Mouse (Mus musculus) E14TG2a.4 (cell line): ENCODE data around the gene Wfdc1.
A peak's percentile ranks its signal among the peaks of the same experiment; 100 is the strongest.

Experiments used
- H3K27me3 ChIP-seq: 2 replicates; pipeline ENCODE4 v1.6.1; 2014; ENCODE audit warnings: low read length, control low read depth; ENCODE audit not compliant: insufficient read depth
- H3K36me3 ChIP-seq: 2 replicates; pipeline ENCODE4 v1.6.1; 2014; ENCODE audit warnings: low read length, control low read depth; ENCODE audit not compliant: insufficient read depth
- H3K4me1 ChIP-seq: replicated peaks from 2 replicates; pipeline ENCODE4 v1.6.1; 2014; ENCODE audit warnings: low read depth, low read length, control low read depth
- H3K4me3 ChIP-seq: replicated peaks from 2 replicates; pipeline ENCODE4 v1.5.1; 2014; ENCODE audit warnings: mild to moderate bottlenecking, low read length
- H3K9me3 ChIP-seq: 2 replicates; pipeline ENCODE4 v1.6.1; 2014; ENCODE audit warnings: low read length, control low read depth
- CTCF ChIP-seq: conservative IDR thresholded peaks from 2 replicates; pipeline ENCODE4 v1.5.1; 2014; ENCODE audit warnings: low read length
- NANOG ChIP-seq: IDR thresholded peaks from 2 replicates; pipeline ENCODE4 v1.6.1; 2014; ENCODE audit warnings: borderline replicate concordance, low read length, mixed read lengths
- POU5F1 ChIP-seq: IDR thresholded peaks from 2 replicates; pipeline ENCODE4 v1.6.1; 2014; ENCODE audit warnings: low read length, borderline replicate concordance

The Wfdc1 gene

GRCm38 (mm10) chr8:119665270-119665669, 895 bp upstream of the Wfdc1 start:
- no peak for TF ChIP-seq CTCF
- no peak for TF ChIP-seq NANOG
- TF ChIP-seq POU5F1, result no peak

DNA sequence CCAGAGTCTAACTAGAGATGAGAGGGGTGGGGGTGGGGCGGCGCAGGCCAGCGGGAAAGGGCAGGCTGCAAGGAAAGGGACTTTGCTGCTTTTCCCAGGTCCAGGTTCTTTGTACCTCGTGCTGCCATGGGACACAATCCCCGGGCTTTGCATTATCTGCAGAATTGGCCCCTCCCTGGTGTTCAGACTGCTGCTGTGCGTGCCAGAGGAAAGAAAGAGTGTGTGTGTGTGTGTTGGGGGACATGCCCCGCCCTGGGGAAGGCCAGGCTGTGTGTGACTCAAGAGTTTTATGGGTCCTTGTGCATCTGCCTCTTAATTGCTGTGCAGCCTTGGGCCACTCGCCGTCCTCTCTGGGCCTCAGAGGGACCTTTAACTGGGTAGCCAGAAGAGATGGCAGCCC, 2.3 kb downstream of the Wfdc1 start:
- Histone ChIP-seq H3K27me3 (peaks cover 26% of the 10 kb centered on the region; the same call in 1 of the 2 replicates), H3K36me3 (no peaks in the 10 kb centered on the region), H3K4me1 (peaks cover 35% of the 10 kb centered on the region), H3K9me3 (no peaks in the 10 kb centered on the region), H3K4me3 (no peak overlapping the region)
- no peak for TF ChIP-seq CTCF
- no peak for TF ChIP-seq NANOG
- no peak for TF ChIP-seq POU5F1

More at GRCm38 (mm10) chr8:119665270-119665669, 895 bp upstream of the Wfdc1 start:
- Histone ChIP-seq H3K36me3 (no peaks in the 10 kb centered on the region), H3K4me1 (peaks cover 34% of the 10 kb centered on the region), H3K4me3 (no peak overlapping the region), H3K9me3 (no peaks in the 10 kb centered on the region), H3K27me3 (peaks cover 24% of the 10 kb centered on the region; the same call in 1 of the 2 replicates)

GRCm38 (mm10) chr8:119669284-119669683, 3.1 kb downstream of the Wfdc1 start:
- Histone ChIP-seq H3K27me3 (peaks cover 19% of the 10 kb centered on the region; the same call in 1 of the 2 replicates), H3K4me1 (peaks cover 38% of the 10 kb centered on the region), H3K9me3 (no peaks in the 10 kb centered on the region), H3K36me3 (no peaks in the 10 kb centered on the region), H3K4me3 (no peak overlapping the region)
- TF ChIP-seq NANOG, result no peak
- peak; percentile 80 for TF ChIP-seq CTCF
- no peak for TF ChIP-seq POU5F1

DNA sequence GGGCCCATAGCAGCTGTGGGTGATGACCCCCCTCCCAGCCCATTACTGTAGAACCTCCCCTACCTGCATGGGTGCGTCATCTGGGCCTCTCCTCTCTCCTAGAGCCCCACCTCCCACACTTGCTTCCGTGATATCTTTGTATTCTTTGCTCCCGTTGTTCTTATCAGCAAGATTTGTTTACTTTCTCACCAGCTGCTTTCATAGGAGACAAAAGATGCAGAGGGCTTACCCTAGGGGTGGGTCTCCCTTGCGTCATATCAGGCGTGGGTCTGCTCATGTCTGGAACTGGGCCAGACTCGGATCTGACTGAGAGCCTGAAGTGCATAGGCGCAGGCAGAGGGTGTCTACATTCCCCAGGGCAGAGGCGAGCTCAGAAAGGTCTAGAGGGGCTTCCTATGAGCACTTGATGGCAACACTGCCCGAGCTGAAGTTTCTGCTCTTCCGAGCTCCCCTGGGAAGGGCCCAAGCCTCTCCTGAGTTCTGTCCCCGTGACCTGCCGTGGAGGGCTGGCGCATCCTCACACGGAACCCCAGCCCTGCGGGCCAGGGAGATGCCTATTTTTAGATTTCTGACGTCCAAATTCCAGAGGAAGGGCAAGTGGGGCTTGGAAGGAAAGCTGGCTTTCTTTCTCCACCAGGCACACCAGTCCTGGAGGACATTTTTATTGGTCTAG, 4.4 kb downstream of the Wfdc1 start:
- TF ChIP-seq POU5F1 (no peak), CTCF (no peak), NANOG (no peak)
- Histone ChIP-seq H3K4me3 (no peak overlapping the region), H3K27me3 (peaks cover 17% of the 10 kb centered on the region), H3K36me3 (no peaks in the 10 kb centered on the region), H3K4me1 (peaks cover 38% of the 10 kb centered on the region), H3K9me3 (no peaks in the 10 kb centered on the region)

DNA sequence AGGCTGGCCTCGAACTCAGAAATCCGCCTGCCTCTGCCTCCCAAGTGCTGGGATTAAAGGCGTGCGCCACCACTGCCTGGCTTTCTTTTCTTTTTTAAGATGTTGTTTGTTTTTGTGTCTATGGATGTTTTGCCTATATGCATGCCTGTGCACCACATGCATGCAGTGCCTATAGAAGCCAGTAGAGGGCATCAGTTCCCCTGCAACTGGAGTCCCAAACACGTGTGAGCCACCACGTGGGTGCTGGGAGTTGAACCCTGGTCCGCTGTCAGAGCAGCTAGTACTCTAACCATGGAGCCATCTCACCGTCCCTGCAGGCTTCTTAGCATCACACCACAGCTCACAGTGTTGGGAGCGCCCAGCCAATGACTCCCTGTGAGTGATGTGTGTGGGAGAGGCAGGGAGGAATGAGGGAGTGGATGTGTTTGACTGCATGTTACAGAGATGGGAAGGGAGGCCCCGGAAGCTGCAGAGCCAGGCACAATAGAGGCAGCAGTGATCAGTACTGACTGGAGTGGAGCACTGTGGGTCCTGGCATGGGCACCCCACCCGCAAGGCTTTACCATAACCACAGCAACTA, 7.9 kb downstream of the Wfdc1 start:
- TF ChIP-seq CTCF (peak; percentile 95), POU5F1 (no peak)

DNA sequence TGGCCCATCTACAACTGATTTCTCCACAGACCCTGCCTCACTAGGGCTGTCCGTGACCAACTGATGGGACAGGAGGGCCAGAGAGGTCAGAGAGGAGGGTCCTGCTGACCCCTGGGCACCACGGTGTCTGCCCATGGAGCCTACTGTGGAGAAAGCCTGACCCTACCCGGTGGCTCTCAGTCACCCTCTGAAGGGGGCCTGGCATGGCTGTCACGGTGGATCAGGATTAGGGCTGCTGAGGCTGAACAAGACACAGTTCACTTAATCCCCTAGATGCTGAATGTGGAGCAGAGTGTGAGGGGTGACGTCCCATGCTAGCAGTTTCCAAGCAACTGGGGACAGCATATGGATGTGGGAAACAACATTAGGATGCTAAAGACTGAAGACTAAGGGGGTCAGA, 9.3 kb downstream of the Wfdc1 start:
- Histone ChIP-seq H3K36me3 (no peaks in the 10 kb centered on the region), H3K4me3 (no peak overlapping the region), H3K27me3 (peaks cover 2% of the 10 kb centered on the region), H3K4me1 (peaks cover 33% of the 10 kb centered on the region), H3K9me3 (no peaks in the 10 kb centered on the region)
- no peak for TF ChIP-seq POU5F1
- no peak for TF ChIP-seq NANOG
- TF ChIP-seq CTCF, result no peak

More for the DNA sequence above, 7.9 kb downstream of the Wfdc1 start:
- H3K4me3 ChIP-seq, result no peak overlapping the region
- H3K27me3 ChIP-seq, result peaks cover 2% of the 10 kb centered on the region
- no peaks in the 10 kb centered on the region for H3K36me3 ChIP-seq
- H3K4me1 ChIP-seq, result peaks cover 36% of the 10 kb centered on the region
- H3K9me3 ChIP-seq, result no peaks in the 10 kb centered on the region

- H3K9me3 ChIP-seq, result no peaks in the 10 kb centered on the region
- H3K4me3 ChIP-seq, result no peak overlapping the region
- no peaks in the 10 kb centered on the region for H3K36me3 ChIP-seq
- H3K4me1 ChIP-seq, result peaks cover 26% of the 10 kb centered on the region
- peaks cover 2% of the 10 kb centered on the region for H3K27me3 ChIP-seq
- TF ChIP-seq POU5F1 (no peak), NANOG (no peak), CTCF (peak; percentile 98)
These were observed 10.2 kb downstream of the Wfdc1 start for GRCm38 (mm10) chr8:119676389-119676788.

DNA sequence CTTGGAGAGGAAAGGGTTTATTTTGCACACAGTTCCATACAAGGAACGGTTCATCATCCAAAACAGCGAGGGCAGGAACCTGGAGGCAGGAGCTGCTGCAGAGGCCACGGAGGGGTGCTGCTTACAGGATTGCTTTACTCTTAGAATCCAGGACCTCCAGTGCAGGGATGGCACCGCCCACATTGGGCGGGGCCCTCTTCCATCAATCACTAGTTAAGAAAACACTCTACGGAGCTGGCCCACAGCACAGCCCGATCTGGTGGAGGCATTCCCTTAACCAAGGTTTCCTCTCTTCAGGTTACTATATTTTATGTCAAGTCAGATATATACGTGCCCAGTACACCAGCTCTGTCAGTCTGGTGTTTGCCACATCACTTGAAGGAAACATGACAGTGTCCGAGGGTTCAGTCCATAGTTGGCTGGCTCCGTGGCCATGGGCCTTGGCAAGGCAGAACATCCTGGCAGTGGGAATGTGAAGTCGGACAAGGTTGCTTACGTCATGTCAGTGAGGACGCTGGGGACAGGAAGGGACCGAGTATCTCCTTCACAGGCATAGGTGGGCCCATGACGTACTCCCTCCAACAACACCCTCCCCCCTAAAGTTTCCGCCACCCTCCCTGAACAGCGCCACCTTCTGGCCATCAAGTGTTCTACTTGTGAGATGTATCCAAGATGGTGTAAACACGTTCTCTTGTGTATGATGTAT, 12.1 kb downstream of the Wfdc1 start:
- H3K27me3 ChIP-seq, result peaks cover 6% of the 10 kb centered on the region
- peak overlapping the region; percentile 75 for H3K4me3 ChIP-seq
- peaks cover 23% of the 10 kb centered on the region for H3K4me1 ChIP-seq
- H3K9me3 ChIP-seq, result no peaks in the 10 kb centered on the region
- no peaks in the 10 kb centered on the region for H3K36me3 ChIP-seq
- TF ChIP-seq CTCF, result peak; percentile 55
- no peak for TF ChIP-seq NANOG
